Mouse (Mus musculus) left cerebral cortex, postnatal 14 days (tissue): ENCODE data around the gene Lsm14b. TPM values are rescaled to one million over a fixed set of nuclear protein-coding genes. Genes with fewer than 3 reads are reported as not detected.

Experiments
- DNase-seq, 2 experiments: peaks; one replicate each; pipeline ENCODE4 v3.0.0; 2021 to 2022; ENCODE audit warnings: low spot score in 2 of 2, mixed read lengths in 1 of 2
- intact Hi-C: fragments of 180-260 bp; cut with DNase I; formaldehyde crosslinking; loops from one replicate; pipeline ENCODE4 v1.15.1; 2025
- total RNA-seq, 2 experiments: library from RNA; stranded (reverse); gene quantifications; 2 replicates each; pipeline ENCODE4 v1.2.3; 2021

Lsm14b gene
- total RNA-seq, 2 experiments from 2014 or later: 129 to 133 TPM

GRCm38 (mm10) chr2:180045283-180045682, 20.5 kb downstream of the Lsm14b start:
- intact Hi-C loops: no loop called here
- DNase-seq: peak; percentile 37 to 66

- DNase-seq: no peak
- intact Hi-C loops: no loop called here
Observed at GRCm38 (mm10) chr2:180047580-180047979, 22.8 kb downstream of the Lsm14b start.

GRCm38 (mm10) chr2:180047980-180048635, 23.3 kb downstream of the Lsm14b start:
- intact Hi-C loops: no loop called here
- DNase-seq: peak in 1 of 2 experiments; percentile 70

- peak; percentile 87 to 88 for DNase-seq
- intact Hi-C loops: loop anchor here (2.0 kb wide), 1 partner anchor 134 kb away; no protein-coding TSS in a partner anchor
Observed at GRCm38 (mm10) chr2:180050986-180051385, 26.2 kb downstream of the Lsm14b start.

- DNase-seq: peak in 1 of 2 experiments; percentile 33
- intact Hi-C loops: loop anchor here (2.0 kb wide), 1 partner anchor 135 kb away; no protein-coding TSS in a partner anchor
Observed at GRCm38 (mm10) chr2:180051986-180052733, 27.4 kb downstream of the Lsm14b start.

GRCm38 (mm10) chr2:180053001-180053400, 28.2 kb downstream of the Lsm14b start:
- intact Hi-C loops: no loop called here
- DNase-seq: no peak

GRCm38 (mm10) chr2:180063338-180064131, 38.7 kb downstream of the Lsm14b start:
- no peak for DNase-seq
- intact Hi-C loops: no loop called here

GRCm38 (mm10) chr2:180069770-180070480, 45.1 kb downstream of the Lsm14b start:
- DNase-seq: no peak
- intact Hi-C loops: loop anchor here (5.0 to 10.0 kb wide), 2 partner anchors 47 to 185 kb away; partner anchors contain the start of genes Osbpl2 and Rps21

- peak; percentile 96 for DNase-seq
- intact Hi-C loops: loop anchor here (5.0 to 10.0 kb wide), 2 partner anchors 47 to 184 kb away; partner anchors contain the start of genes Osbpl2 and Rps21
Observed at GRCm38 (mm10) chr2:180070481-180071453, 46.0 kb downstream of the Lsm14b start, which contains the start of gene Mtg2. TSS of gene Mtg2 (plus strand) at chr2:180070588.

- no peak for DNase-seq
- intact Hi-C loops: loop anchor here (5.0 to 10.0 kb wide), 2 partner anchors 46 to 183 kb away; partner anchors contain the start of genes Osbpl2 and Rps21
Observed at GRCm38 (mm10) chr2:180071671-180072070, 46.9 kb downstream of the Lsm14b start.

- DNase-seq: no peak
- intact Hi-C loops: loop anchor here (5.0 to 10.0 kb wide), 2 partner anchors 44 to 182 kb away; partner anchors contain the start of genes Osbpl2 and Rps21
Observed at GRCm38 (mm10) chr2:180072886-180073285, 48.1 kb downstream of the Lsm14b start.

GRCm38 (mm10) chr2:180077622-180078021, 52.8 kb downstream of the Lsm14b start:
- DNase-seq: no peak
- intact Hi-C loops: loop anchor here (10.0 kb wide), 1 partner anchor 177 kb away; the partner anchor contains the start of gene Rps21

GRCm38 (mm10) chr2:180080680-180081079, 55.9 kb downstream of the Lsm14b start:
- DNase-seq: no peak
- intact Hi-C loops: no loop called here

- intact Hi-C loops: no loop called here
- no peak for DNase-seq
Observed at GRCm38 (mm10) chr2:180083063-180083462, 58.3 kb downstream of the Lsm14b start.

GRCm38 (mm10) chr2:180084565-180084964, 59.8 kb downstream of the Lsm14b start:
- intact Hi-C loops: no loop called here
- DNase-seq: no peak
